Mouse (Mus musculus): ENCODE data around the gene Col2a1. TPM values are rescaled to one million over a fixed set of nuclear protein-coding genes. Genes with fewer than 3 reads are reported as not detected.

The Col2a1 gene
- polyA plus RNA-seq, 1 experiment from 2014 or later: 0.05 TPM

DNA sequence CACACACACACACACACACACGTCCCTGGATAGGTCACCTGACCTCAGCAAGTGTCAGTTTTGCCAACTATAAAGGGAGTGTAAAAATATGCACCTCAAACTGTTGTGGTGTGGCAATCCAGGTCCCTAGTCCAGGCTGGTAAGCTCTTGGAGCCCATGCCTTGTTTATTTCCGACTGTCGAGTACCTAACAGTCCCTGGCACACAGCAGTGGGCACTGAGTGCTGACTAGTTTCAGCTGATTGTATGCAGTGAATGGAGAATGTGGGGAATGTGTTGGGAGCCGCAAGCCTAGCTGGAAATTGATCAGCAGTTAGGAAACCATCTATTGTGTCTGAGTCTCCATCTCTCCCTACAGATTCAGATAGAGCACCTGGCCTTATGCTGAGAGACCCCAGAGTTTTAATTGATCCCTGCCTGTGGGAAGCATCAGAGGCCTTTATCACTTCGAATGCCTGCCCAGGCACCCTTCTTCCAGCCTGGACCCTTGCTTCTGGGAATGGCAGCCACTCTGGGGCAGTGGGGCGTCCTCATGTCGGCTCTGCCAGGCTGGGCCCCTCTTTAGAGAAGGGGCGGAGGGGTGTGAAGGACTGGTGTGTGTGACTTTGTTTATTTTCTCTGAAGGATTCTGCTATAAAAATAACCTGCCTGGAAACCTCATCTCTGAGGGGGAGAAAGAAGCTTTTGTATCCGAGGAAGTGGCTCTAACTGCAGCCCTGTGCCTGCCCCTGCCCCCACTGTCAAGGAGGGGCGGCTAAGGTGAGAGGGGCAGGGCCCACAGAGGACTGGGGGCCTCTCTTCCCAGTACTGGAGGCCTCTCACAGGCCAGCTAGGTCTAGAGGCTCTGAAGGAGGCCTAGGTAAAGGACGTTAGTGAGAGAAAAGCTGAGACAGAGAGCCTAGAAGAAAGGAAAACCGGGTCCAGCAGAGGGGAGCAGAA is 22.7 kb upstream of the Col2a1 start:
- Histone ChIP-seq H3K36me3 (ENCODE audit: control insufficient read depth, insufficient read depth, low read length) (no peaks in the 10 kb centered on the region), H3K4me3 (ENCODE audit: low read depth, low read length) (no peak overlapping the region), H3K9ac (ENCODE audit: low read length) (no peak overlapping the region), H3K4me2 (replicated peaks; ENCODE audit: low read depth) (no peak overlapping the region), H3K27ac (replicated peaks) (no peak overlapping the region), H3K27me3 (ENCODE audit: control insufficient read depth, insufficient read depth, low read length) (no peaks in the 10 kb centered on the region), H3K9me3 (ENCODE audit: control insufficient read depth, low read length) (no peaks in the 10 kb centered on the region), H3K4me1 (replicated peaks; ENCODE audit: control insufficient read depth, insufficient read depth) (no peaks in the 10 kb centered on the region; the same call in 1 of the 2 replicates)
- ATAC-seq (ENCODE audit: low FRiP score, low TSS enrichment) (no peak), DNase-seq (ENCODE audit: low spot score) (no peak)
- 36% methylated on average over 12 of the region's 12 CpGs for WGBS
- TF ChIP-seq EP300 (optimal IDR thresholded peaks at IDR 0.05) (no peak), CTCF (IDR thresholded peaks at IDR 0.05; ENCODE audit: low read depth) (no peak)

DNA sequence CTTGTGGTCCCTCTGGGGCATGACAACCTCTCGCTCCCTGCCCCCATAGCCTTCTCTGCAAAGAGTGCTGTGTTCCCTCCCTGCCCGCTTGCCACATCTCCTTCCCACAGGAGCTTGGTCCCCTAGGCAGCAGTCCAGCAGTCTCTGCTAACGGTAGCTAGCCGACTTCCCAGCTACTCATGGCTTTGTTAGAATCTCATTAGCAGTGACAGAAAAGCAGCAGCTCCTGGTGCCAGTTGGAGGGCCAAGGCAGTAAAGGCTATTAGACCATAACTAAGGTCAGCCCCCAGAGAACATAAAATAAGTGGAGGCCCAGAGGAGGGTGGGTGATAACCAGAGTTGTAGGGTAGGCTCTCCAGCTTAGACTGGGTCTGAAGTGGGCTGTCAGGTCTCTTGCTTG is 21.1 kb upstream of the Col2a1 start:
- Histone ChIP-seq H3K4me3 (ENCODE audit: low read depth, low read length) (no peak overlapping the region), H3K4me2 (replicated peaks; ENCODE audit: low read depth) (no peak overlapping the region), H3K9me3 (ENCODE audit: control insufficient read depth, low read length) (no peaks in the 10 kb centered on the region), H3K36me3 (ENCODE audit: control insufficient read depth, insufficient read depth, low read length) (no peaks in the 10 kb centered on the region), H3K4me1 (replicated peaks; ENCODE audit: control insufficient read depth, insufficient read depth) (no peaks in the 10 kb centered on the region; the same call in 1 of the 2 replicates), H3K9ac (ENCODE audit: low read length) (no peak overlapping the region), H3K27ac (replicated peaks) (no peak overlapping the region), H3K27me3 (ENCODE audit: control insufficient read depth, insufficient read depth, low read length) (no peaks in the 10 kb centered on the region)
- DNase-seq (ENCODE audit: low spot score): no peak
- no peak for TF ChIP-seq CTCF (IDR thresholded peaks at IDR 0.05; ENCODE audit: low read depth)
- TF ChIP-seq EP300 (optimal IDR thresholded peaks at IDR 0.05): no peak
- 66% methylated on average over 4 of the region's 4 CpGs for WGBS
- no peak for ATAC-seq (ENCODE audit: low FRiP score, low TSS enrichment)

DNA sequence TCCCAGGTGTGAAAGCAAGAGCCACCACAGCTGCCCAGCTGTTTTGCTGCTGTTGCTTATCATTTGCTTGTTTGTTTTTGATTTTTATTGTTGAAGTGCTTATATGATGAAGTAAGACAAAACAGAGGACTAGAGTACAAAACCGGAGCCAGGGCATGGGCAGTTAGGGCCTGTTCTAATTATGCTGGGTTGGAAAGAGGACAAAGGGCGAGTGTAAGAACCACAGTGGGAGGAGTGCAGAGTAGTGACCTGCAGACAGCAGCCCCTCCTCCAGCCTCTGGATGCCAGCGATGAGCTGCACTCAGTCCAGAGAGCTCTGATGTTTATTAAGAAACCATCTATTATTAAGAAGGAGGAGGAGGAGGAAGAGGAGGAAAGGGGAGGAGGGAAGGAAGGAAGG is 18.6 kb upstream of the Col2a1 start:
- no peak for ATAC-seq (ENCODE audit: low FRiP score, low TSS enrichment)
- 41% methylated on average over 3 of the region's 3 CpGs for WGBS
- no peak for DNase-seq (ENCODE audit: low spot score)
- Histone ChIP-seq H3K9ac (ENCODE audit: low read length) (no peak overlapping the region), H3K4me1 (replicated peaks; ENCODE audit: control insufficient read depth, insufficient read depth) (no peaks in the 10 kb centered on the region; the same call in 1 of the 2 replicates), H3K4me3 (ENCODE audit: low read depth, low read length) (no peak overlapping the region), H3K36me3 (ENCODE audit: control insufficient read depth, insufficient read depth, low read length) (no peaks in the 10 kb centered on the region), H3K9me3 (ENCODE audit: control insufficient read depth, low read length) (no peaks in the 10 kb centered on the region), H3K4me2 (replicated peaks; ENCODE audit: low read depth) (no peak overlapping the region), H3K27me3 (ENCODE audit: control insufficient read depth, insufficient read depth, low read length) (no peaks in the 10 kb centered on the region), H3K27ac (replicated peaks) (no peak overlapping the region)
- TF ChIP-seq EP300 (optimal IDR thresholded peaks at IDR 0.05): no peak
- no peak for TF ChIP-seq CTCF (IDR thresholded peaks at IDR 0.05; ENCODE audit: low read depth)

DNA sequence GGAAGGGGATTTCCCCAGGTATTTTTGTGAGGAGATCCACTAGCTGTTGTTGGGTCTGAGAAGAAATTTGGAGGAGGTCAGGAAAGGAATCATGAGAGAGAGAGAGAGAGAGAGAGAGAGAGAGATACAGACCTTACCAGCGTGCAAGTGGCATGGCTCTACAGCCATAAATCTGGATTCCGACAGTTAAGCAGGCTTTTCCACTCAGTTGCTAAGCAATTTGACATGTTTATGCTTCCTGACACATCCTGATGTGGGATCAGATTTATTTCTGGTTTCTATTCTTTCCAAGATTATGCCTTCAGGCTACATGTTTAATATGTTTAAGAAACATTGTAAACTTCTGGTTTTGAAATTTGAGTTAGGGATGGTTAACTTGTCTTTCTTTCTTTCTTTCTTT is 17.4 kb upstream of the Col2a1 start:
- Histone ChIP-seq H3K4me2 (replicated peaks; ENCODE audit: low read depth) (no peak overlapping the region), H3K4me3 (ENCODE audit: low read depth, low read length) (no peak overlapping the region), H3K4me1 (replicated peaks; ENCODE audit: control insufficient read depth, insufficient read depth) (no peaks in the 10 kb centered on the region; the same call in 1 of the 2 replicates), H3K27ac (replicated peaks) (no peak overlapping the region), H3K27me3 (ENCODE audit: control insufficient read depth, insufficient read depth, low read length) (no peaks in the 10 kb centered on the region), H3K36me3 (ENCODE audit: control insufficient read depth, insufficient read depth, low read length) (no peaks in the 10 kb centered on the region), H3K9ac (ENCODE audit: low read length) (no peak overlapping the region), H3K9me3 (ENCODE audit: control insufficient read depth, low read length) (no peaks in the 10 kb centered on the region)
- ATAC-seq (ENCODE audit: low FRiP score, low TSS enrichment) (no peak), DNase-seq (ENCODE audit: low spot score) (no peak)
- TF ChIP-seq EP300 (optimal IDR thresholded peaks at IDR 0.05): no peak
- no peak for TF ChIP-seq CTCF (IDR thresholded peaks at IDR 0.05; ENCODE audit: low read depth)
- 15% methylated on average over 2 of the region's 2 CpGs for WGBS

DNA sequence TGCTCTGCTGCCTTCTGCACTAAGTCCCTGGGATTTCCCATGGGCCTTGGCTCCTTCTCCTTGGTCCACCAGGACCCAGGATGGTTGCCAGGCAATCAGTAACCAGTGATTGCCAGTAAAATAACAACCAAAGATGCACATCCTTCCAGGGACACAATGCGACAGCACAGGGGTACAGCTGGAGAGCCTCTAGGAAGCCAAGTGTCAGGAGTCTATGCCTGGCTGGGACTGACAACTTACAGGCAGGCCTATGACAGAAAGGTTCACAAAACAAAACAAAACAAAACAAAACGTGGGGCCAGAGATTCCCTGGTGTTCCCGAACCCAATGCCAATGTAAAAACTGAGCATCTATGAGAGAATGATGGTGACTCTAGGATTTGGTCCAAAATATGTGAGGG is 14.6 kb upstream of the Col2a1 start:
- H3K9me3 ChIP-seq (ENCODE audit: control insufficient read depth, low read length): no peaks in the 10 kb centered on the region
- TF ChIP-seq EP300 (optimal IDR thresholded peaks at IDR 0.05): no peak
- no peak for TF ChIP-seq CTCF (IDR thresholded peaks at IDR 0.05; ENCODE audit: low read depth)
- WGBS: 54% methylated on average over 3 of the region's 3 CpGs
- ATAC-seq (ENCODE audit: low FRiP score, low TSS enrichment) (no peak), DNase-seq (ENCODE audit: low spot score) (no peak)
- H3K9ac ChIP-seq (ENCODE audit: low read length): no peak overlapping the region
- H3K36me3 ChIP-seq (ENCODE audit: control insufficient read depth, insufficient read depth, low read length): no peaks in the 10 kb centered on the region
- H3K4me2 ChIP-seq (replicated peaks; ENCODE audit: low read depth): no peak overlapping the region
- no peaks in the 10 kb centered on the region for H3K4me1 ChIP-seq (replicated peaks; ENCODE audit: control insufficient read depth, insufficient read depth)
- H3K27me3 ChIP-seq (ENCODE audit: control insufficient read depth, insufficient read depth, low read length): no peaks in the 10 kb centered on the region
- H3K4me3 ChIP-seq (ENCODE audit: low read depth, low read length): no peak overlapping the region
- H3K27ac ChIP-seq (replicated peaks): no peak overlapping the region

DNA sequence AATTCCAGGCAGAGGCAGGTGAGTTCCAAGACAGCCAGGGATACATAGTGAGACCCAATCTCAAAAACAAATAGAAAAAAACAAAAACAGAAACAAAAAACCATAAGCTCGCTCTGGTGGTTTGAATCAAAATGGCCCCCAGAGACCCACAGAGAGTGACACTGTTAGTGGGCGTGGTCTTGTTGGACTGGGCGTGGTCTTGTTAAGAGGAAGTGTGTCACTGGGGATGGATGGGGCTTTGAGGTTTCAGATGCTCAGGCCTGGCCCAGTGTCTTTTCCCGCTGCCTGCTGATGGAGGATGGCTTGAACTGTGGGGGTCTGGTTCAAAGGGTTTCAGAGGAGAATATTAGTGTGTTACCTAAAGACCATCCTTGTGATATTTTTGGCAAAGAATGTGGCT is 13.4 kb upstream of the Col2a1 start:
- no peak for TF ChIP-seq CTCF (IDR thresholded peaks at IDR 0.05; ENCODE audit: low read depth)
- no peak for TF ChIP-seq EP300 (optimal IDR thresholded peaks at IDR 0.05)
- DNase-seq (ENCODE audit: low spot score): no peak

More for the DNA sequence above, 13.4 kb upstream of the Col2a1 start:
- Histone ChIP-seq H3K27ac (replicated peaks) (no peak overlapping the region), H3K27me3 (ENCODE audit: control insufficient read depth, insufficient read depth, low read length) (no peaks in the 10 kb centered on the region), H3K9ac (ENCODE audit: low read length) (no peak overlapping the region), H3K4me2 (replicated peaks; ENCODE audit: low read depth) (no peak overlapping the region), H3K9me3 (ENCODE audit: control insufficient read depth, low read length) (no peaks in the 10 kb centered on the region), H3K4me1 (replicated peaks; ENCODE audit: control insufficient read depth, insufficient read depth) (no peaks in the 10 kb centered on the region), H3K4me3 (ENCODE audit: low read depth, low read length) (no peak overlapping the region), H3K36me3 (ENCODE audit: control insufficient read depth, insufficient read depth, low read length) (no peaks in the 10 kb centered on the region)
- ATAC-seq (ENCODE audit: low FRiP score, low TSS enrichment): no peak
- 77% methylated on average over 4 of the region's 4 CpGs for WGBS

All from stomach, postnatal 0 days (tissue).